Mouse (Mus musculus): ENCODE results near the gene Mrps35. TPM values are rescaled to one million over a fixed set of nuclear protein-coding genes. Genes with fewer than 3 reads are reported as not detected.
A peak's percentile ranks its signal among the peaks of the same experiment; 100 is the strongest.

The Mrps35 gene
- polyA plus RNA-seq, 1 experiment: 9.4 TPM

DNA sequence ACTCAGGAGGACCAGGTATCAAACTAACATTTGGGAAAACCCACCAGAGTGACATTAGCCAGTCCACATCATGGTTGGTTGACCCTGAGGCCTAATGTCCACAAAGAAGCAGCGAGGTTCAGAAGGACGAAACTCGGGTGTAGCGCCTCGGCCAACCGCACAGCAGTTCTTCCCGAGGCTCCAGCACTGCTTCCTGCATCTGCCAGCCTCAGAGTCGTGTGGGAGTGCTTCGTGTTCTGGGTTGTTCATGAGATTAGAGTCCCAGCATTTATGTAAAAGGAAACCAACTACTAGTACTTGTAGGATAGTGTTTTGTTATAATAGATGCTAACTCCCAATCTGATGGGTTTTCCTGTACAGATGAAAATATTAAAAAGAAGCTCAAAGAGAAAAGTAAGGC is 43.3 kb upstream of the Mrps35 start:
- 90% methylated on average over 9 of the region's 9 CpGs for WGBS

DNA sequence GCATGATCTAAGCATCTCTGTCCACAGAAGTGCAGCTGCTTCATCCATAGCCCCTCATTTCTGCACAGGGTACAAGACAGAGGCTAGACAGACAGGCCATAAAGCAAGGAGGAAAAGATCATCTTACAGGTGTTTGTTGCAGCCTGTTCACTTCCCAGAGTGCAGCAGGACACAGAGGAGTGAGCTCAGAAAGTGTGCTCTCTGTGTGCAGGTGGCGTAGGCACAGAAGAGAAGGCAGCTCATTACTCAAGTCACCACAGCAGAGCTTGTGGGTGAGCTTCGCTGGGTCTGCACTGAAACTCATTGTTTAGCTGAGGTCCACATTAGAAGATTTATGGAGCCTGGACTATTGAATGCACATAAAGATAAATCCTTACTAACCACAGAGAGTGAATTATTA is 42.8 kb upstream of the Mrps35 start:
- no peaks in the 10 kb centered on the region for H3K27me3 ChIP-seq (ENCODE audit: control insufficient read depth, insufficient read depth, low read length)
- WGBS: 92% methylated on average over 2 of the region's 2 CpGs
- H3K36me3 ChIP-seq (ENCODE audit: control insufficient read depth, insufficient read depth, low read length): no peaks in the 10 kb centered on the region
- DNase-seq: no peak
- no peak overlapping the region for H3K4me3 ChIP-seq (ENCODE audit: control insufficient read depth, insufficient read depth, low read length)
- no peaks in the 10 kb centered on the region for H3K4me1 ChIP-seq (replicated peaks; ENCODE audit: control insufficient read depth, insufficient read depth, low read length)
- no peak overlapping the region for H3K27ac ChIP-seq (ENCODE audit: control insufficient read depth, insufficient read depth, low read length)
- TF ChIP-seq POLR2A (IDR thresholded peaks at IDR 0.05; ENCODE audit: control insufficient read depth, extremely low read depth, insufficient read depth, low read length, poor library complexity) (no peak), CTCF (IDR thresholded peaks at IDR 0.05; ENCODE audit: borderline replicate concordance, control insufficient read depth, extremely low read depth, insufficient read depth, low read length, poor library complexity) (no peak)

More for the DNA sequence above, 43.3 kb upstream of the Mrps35 start:
- Histone ChIP-seq H3K4me1 (replicated peaks; ENCODE audit: control insufficient read depth, insufficient read depth, low read length) (no peaks in the 10 kb centered on the region), H3K4me3 (ENCODE audit: control insufficient read depth, insufficient read depth, low read length) (no peak overlapping the region), H3K27me3 (ENCODE audit: control insufficient read depth, insufficient read depth, low read length) (no peaks in the 10 kb centered on the region), H3K36me3 (ENCODE audit: control insufficient read depth, insufficient read depth, low read length) (no peaks in the 10 kb centered on the region), H3K27ac (ENCODE audit: control insufficient read depth, insufficient read depth, low read length) (no peak overlapping the region)
- TF ChIP-seq CTCF (IDR thresholded peaks at IDR 0.05; ENCODE audit: borderline replicate concordance, control insufficient read depth, extremely low read depth, insufficient read depth, low read length, poor library complexity): no peak
- no peak for TF ChIP-seq POLR2A (IDR thresholded peaks at IDR 0.05; ENCODE audit: control insufficient read depth, extremely low read depth, insufficient read depth, low read length, poor library complexity)
- no peak for DNase-seq

DNA sequence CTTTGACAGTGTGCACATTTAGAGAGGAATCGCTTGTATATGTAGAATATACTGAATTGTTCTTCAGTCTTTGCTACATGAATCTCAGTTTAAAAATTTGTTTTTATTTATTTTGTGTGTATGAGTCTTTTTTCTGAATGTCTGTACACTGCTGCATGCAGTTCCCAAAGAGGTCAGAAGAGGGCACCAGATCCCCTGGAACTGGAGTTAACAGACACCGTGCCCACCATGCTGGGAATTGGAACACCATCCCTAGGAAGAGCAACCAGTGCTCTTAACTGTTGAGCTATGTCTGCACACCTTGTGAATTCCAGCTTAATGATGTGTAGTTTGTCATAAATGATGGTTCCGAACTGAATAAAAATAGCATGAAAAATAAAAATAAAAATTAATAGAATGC is 34.4 kb upstream of the Mrps35 start:
- H3K27ac ChIP-seq (ENCODE audit: control insufficient read depth, insufficient read depth, low read length): no peak overlapping the region
- 79% methylated on average over 3 of the region's 3 CpGs for WGBS
- no peak overlapping the region for H3K4me3 ChIP-seq (ENCODE audit: control insufficient read depth, insufficient read depth, low read length)
- H3K4me1 ChIP-seq (replicated peaks; ENCODE audit: control insufficient read depth, insufficient read depth, low read length): no peaks in the 10 kb centered on the region
- TF ChIP-seq POLR2A (IDR thresholded peaks at IDR 0.05; ENCODE audit: control insufficient read depth, extremely low read depth, insufficient read depth, low read length, poor library complexity): no peak
- no peak for TF ChIP-seq CTCF (IDR thresholded peaks at IDR 0.05; ENCODE audit: borderline replicate concordance, control insufficient read depth, extremely low read depth, insufficient read depth, low read length, poor library complexity)
- H3K27me3 ChIP-seq (ENCODE audit: control insufficient read depth, insufficient read depth, low read length): no peaks in the 10 kb centered on the region
- peak; percentile 65 for DNase-seq
- no peaks in the 10 kb centered on the region for H3K36me3 ChIP-seq (ENCODE audit: control insufficient read depth, insufficient read depth, low read length)

DNA sequence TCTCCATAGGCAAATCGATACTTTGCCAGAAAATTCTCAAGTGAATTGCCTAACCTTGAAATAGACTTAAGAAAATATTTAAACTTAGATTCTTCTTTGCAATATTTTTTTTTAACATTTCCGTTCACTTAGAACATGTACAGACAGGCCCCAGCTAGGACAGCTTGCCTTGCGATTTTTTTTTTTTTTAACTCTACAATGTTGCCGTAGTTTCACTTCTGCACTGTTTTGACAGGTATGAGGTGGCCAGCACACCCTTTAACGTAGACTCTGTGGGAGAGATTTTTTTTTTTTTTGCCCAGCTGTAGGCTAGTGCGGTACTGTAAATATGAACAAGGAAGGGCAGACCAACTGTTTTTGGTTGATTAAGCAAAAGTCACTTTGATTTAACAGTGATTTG is 32.2 kb upstream of the Mrps35 start:
- TF ChIP-seq POLR2A (IDR thresholded peaks at IDR 0.05; ENCODE audit: control insufficient read depth, extremely low read depth, insufficient read depth, low read length, poor library complexity): no peak
- no peak for TF ChIP-seq CTCF (IDR thresholded peaks at IDR 0.05; ENCODE audit: borderline replicate concordance, control insufficient read depth, extremely low read depth, insufficient read depth, low read length, poor library complexity)
- 83% methylated on average over 6 of the region's 6 CpGs for WGBS

DNA sequence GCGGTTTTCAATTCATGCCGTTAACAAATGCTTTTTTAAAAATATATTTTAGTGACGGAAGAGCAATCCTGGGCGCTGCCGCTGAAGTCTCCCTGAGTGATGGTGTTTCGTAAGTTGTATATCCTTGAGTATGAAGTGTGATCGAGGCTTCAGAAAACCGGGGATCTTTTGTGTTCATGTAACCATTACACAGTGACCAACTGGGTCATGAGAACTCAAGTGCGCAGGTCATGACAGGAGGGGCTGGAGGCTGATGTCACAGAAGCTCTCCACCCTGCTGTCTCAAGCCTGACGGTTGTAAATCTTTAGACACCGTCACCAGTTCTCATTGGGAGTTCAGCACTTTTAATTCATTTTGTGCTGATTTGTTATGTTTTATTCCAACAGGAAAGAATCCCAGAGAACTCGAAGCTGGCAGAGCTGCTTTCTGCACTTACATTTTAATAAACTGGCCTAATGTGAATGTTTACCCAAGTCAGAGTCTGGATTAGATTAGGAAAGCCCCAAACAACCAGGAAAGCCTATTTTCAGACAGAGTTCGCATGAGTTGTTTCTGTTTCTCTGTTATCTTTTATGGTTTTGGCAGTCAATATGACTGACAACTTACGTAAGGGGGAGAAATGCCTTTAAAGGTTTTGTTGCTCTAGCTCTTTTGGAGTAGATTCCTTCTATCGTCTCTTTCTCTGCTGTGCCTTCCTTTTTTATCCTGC is 31.6 kb upstream of the Mrps35 start:
- DNase-seq: no peak
- Histone ChIP-seq H3K36me3 (ENCODE audit: control insufficient read depth, insufficient read depth, low read length) (no peaks in the 10 kb centered on the region), H3K4me3 (ENCODE audit: control insufficient read depth, insufficient read depth, low read length) (no peak overlapping the region), H3K27me3 (ENCODE audit: control insufficient read depth, insufficient read depth, low read length) (no peaks in the 10 kb centered on the region), H3K4me1 (replicated peaks; ENCODE audit: control insufficient read depth, insufficient read depth, low read length) (no peaks in the 10 kb centered on the region), H3K27ac (ENCODE audit: control insufficient read depth, insufficient read depth, low read length) (no peak overlapping the region)
- WGBS: 95% methylated on average over 15 of the region's 15 CpGs
- TF ChIP-seq POLR2A (IDR thresholded peaks at IDR 0.05; ENCODE audit: control insufficient read depth, extremely low read depth, insufficient read depth, low read length, poor library complexity) (no peak), CTCF (IDR thresholded peaks at IDR 0.05; ENCODE audit: borderline replicate concordance, control insufficient read depth, extremely low read depth, insufficient read depth, low read length, poor library complexity) (no peak)

More for the DNA sequence above, 32.2 kb upstream of the Mrps35 start:
- DNase-seq: no peak
- Histone ChIP-seq H3K4me3 (ENCODE audit: control insufficient read depth, insufficient read depth, low read length) (no peak overlapping the region), H3K27me3 (ENCODE audit: control insufficient read depth, insufficient read depth, low read length) (no peaks in the 10 kb centered on the region), H3K36me3 (ENCODE audit: control insufficient read depth, insufficient read depth, low read length) (no peaks in the 10 kb centered on the region), H3K27ac (ENCODE audit: control insufficient read depth, insufficient read depth, low read length) (no peak overlapping the region), H3K4me1 (replicated peaks; ENCODE audit: control insufficient read depth, insufficient read depth, low read length) (no peaks in the 10 kb centered on the region)

DNA sequence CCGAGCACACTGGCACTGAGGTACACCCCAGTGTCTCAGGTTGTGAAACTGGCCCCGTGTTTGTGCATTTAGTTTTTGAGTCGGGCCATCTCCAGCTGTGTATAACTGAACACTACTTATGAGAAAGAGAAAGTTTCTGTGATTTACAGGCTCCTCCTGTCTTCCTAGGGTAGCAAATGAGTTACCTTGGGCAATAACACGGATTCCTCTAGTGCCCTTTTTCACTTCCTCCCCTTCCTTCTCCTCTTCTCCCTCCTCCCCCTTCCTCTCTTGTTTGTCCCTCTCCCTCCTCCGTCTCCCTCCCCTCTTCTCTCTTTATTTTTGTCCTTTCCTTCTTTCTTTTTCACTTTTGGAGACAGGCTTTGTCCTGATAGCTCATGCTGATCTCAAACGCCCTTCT is 31.0 kb upstream of the Mrps35 start:
- Histone ChIP-seq H3K4me3 (ENCODE audit: control insufficient read depth, insufficient read depth, low read length) (no peak overlapping the region), H3K27ac (ENCODE audit: control insufficient read depth, insufficient read depth, low read length) (no peak overlapping the region), H3K36me3 (ENCODE audit: control insufficient read depth, insufficient read depth, low read length) (no peaks in the 10 kb centered on the region), H3K4me1 (replicated peaks; ENCODE audit: control insufficient read depth, insufficient read depth, low read length) (no peaks in the 10 kb centered on the region), H3K27me3 (ENCODE audit: control insufficient read depth, insufficient read depth, low read length) (no peaks in the 10 kb centered on the region)
- no peak for DNase-seq
- WGBS: 90% methylated on average over 6 of the region's 6 CpGs
- TF ChIP-seq CTCF (IDR thresholded peaks at IDR 0.05; ENCODE audit: borderline replicate concordance, control insufficient read depth, extremely low read depth, insufficient read depth, low read length, poor library complexity) (no peak), POLR2A (IDR thresholded peaks at IDR 0.05; ENCODE audit: control insufficient read depth, extremely low read depth, insufficient read depth, low read length, poor library complexity) (no peak)
